Mouse (Mus musculus) c-Kit-positive CD71-positive TER-119-positive erythroid progenitor cells, embryonic 14.5 days (primary cell): ENCODE results near the gene Cbln3.
A peak's percentile ranks its signal among the peaks of the same experiment; 100 is the strongest.

Experiments
- DNase-seq: peaks from one replicate; pipeline ENCODE4 v3.0.0-alpha.2; 2013; ENCODE audit warnings: low spot score

The Cbln3 gene

DNA sequence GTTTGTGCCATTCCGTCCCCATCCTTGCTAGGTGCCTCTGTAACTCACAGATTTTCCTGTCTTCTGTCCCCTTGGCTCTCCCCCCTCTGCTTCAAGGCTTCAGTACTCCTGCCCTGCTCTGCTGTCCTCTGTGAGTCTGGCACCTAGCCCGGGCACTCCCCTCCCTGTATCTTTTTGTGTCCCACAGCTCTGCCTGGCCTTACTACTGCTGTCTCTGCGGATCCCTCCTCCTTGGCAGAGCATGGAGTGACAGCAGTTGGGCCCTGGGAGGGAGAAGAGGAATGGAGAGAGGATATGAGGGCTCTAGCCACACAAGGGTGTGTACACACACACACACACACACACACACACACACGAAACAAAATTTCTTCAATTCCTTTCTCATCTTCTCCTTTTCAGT is at the start of gene Cbln3:
TSS of gene Cbln3 (minus strand) at position 227 of the 400 bp plus-strand sequence.
- DNase-seq = no peak

DNA sequence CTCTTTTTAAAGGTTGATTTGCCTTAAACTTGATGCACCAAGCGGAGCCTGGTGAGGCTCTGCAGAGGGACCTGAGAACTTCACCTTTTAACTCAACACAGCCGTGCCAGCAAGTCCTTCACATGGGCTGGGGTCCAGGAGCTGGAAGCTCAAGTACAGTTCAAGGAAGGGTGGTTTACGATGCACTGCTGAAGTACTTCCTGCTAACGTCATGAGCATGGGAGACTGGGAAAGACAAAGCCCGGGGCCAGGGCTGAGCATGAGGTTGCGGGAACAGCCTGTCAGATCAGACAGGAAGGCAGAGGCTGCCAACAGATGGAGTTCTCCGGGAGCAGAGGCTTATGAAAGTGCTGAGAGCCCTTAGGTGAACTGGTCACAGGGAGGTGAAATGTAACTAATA is 49.4 kb upstream of the Cbln3 start:
- DNase-seq = no peak

DNA sequence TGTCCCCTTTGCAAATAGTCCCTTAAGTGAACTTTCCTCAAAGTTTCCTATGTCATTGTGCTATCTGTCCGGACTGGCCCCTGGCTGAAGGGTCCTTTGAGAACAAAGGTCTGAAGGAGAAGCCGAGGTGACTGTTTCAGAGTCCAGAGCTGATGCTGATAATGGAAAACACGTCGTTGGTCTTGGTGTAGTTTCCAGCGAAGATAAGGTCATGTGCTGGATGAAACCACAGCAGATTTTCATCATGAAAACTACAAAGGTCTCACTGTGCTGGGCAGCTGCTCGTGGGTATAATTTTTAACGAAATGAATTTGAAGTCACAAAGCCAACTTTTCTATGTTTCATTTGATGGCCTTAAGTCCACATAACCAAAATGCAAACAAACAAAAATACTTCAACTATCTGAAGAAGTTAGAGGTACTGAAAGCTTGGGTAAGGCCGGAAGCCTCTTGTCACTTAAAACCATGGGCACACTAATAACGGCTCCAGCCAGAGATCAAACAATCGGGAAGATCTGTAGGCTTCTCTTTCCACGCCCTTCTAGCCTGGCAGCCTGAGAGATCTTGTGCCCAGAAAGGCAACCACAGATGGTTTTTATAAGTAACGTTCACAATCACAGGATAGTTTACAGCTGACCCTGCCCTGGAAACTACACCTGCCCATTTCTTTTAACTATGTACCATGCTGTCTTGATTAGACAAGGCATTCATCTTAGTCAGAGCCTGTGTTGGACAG is 45.2 kb upstream of the Cbln3 start:
- no peak for DNase-seq

DNA sequence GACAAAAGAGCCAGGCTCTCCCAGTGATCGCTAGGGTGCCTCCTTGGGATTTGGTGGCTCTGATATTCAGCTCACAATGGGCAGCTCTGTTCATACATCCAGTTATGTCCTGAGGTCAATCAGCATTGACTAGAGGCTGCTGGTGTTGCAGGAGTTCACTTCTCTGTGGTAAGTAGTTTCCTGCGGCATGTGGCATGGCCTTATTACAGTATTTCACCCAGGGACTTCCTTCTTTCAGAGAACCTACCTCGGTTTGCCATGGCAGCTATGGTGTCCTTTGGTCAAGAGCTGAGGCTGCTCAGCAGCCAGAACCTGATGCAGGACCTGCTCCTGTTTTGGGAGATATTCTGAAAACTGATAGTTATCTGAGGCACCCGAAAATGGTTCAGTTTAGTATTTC is 42.7 kb upstream of the Cbln3 start:
- no peak for DNase-seq

DNA sequence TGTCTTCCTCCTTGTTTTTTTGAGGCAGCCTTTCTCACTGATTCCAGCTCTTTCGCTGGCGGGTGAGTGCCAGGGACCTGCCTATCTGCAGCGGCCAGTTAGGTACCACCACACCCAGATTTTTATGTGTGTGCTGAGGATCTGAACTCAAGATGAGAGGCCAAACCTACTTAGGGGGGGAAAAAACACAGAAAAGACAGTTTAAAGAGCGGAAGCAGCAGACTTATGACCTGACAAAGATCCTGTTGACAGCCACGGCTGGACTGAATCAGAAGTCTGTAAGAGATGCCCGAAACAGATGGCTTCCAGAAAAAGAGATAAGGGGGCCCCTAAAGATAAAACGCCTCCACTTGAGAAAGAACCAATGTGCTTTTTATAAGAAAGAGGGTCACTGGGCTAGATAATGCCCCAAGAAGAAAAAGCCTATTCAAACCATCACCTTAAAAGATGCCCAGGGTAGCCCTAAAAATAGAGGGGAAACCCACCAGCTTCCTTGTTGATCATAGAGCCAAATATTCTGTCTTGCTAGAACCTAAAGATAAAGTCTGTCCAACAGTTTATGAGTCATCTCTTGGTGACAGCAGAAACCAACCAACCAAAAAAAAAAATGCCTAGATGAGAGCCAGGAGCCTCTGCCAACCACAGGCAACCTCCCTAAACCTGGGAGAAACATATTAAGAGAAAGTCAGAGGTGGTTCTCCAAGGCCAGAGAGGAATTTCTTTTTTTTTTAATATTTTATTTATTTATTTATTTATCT is 38.5 kb upstream of the Cbln3 start:
- peak; percentile 67 for DNase-seq

DNA sequence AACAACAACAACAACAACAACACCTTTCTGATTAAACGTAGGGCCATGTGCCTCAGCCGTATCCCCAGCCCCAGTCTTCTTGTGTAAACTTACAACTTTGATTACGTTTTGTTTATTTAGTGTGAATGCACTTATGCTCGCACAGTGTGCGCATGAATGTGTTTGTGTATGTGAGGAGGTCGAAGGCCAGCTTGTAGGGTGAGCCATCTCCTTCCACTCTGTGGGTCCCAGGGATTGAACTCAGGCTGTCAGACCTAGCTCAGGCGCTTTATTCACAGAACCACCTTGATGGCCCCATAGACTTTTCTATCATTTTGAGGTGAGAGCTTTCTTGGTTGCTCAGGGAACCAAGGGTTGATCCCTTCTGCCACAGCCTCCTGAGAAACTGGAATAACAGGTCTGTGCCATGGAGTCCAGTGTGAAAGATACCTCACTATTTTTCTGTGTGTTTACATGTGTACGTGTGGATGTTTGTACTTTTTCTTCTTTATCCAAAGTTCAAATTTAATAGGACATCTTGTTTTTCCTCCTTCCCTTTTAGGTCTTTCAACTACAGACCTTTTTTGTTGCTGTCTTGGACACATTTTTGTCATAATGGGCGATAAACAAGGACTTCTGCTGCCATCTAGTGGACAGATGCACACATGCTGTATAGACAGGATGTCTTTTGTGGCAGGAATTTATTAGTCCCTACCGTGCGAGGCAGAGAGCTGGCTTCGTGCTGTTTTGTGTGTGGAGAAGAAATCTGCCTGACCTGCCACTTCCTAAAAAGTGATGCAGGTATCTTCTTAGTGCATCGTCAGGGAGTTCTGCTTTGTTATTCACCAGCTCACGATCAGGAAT is 34.3 kb upstream of the Cbln3 start:
- peak; percentile 83 for DNase-seq

DNA sequence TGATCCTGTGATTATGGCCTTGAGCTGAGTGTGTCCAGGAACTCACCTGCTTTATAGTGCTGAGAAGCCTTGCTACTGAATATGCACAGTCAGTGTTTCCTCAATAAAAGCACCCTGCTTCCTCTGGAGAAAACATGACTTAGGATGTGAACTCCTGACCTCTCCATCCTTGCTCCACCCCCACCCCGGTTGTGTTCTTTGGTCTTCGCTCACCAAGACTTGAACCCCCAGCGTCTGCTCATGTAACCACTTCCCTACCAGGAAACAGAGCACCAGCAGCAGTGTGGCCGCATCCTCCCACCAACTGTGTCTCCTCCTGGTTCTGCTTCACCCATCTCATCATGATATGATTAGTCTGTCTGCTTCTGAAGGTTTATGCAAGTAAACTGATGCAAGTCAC is 29.2 kb upstream of the Cbln3 start:
- DNase-seq = no peak

DNA sequence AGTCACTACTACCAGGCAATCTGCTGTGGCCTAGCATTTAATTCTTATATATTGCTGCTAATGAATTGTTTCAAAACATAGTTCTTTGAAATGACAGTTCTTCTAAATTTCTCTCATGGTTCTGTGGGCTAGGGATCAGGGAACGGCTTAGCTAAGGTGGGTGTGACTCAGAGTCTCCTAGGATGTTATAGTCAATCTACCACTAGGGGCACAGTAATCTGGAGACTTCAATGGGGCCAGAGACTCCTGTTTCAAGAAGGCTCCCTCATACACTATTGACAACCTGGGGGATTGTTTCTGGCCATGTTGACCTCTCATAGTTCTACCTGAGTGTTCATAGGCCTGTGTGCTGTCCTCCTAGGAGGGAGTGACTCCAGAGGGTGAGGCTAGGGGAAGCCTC is 21.3 kb upstream of the Cbln3 start:
- no peak for DNase-seq

DNA sequence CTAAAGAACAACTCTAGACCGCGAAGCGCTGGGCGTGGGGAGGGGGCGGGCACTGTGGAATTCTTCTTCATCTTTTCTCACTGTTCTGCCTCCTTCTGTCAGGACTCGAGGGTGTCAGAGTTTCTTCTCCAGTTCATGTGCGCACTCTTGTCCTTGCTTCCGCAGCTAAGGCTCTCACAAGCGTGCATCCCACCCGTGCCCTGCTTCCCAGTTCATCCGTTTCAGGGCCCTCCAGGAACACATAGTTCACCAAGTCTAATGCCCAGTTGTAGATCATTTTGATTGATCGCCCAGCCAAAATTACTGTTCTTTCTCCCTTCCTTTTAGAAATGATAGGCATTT is 16.2 kb upstream of the Cbln3 start:
- no peak for DNase-seq

DNA sequence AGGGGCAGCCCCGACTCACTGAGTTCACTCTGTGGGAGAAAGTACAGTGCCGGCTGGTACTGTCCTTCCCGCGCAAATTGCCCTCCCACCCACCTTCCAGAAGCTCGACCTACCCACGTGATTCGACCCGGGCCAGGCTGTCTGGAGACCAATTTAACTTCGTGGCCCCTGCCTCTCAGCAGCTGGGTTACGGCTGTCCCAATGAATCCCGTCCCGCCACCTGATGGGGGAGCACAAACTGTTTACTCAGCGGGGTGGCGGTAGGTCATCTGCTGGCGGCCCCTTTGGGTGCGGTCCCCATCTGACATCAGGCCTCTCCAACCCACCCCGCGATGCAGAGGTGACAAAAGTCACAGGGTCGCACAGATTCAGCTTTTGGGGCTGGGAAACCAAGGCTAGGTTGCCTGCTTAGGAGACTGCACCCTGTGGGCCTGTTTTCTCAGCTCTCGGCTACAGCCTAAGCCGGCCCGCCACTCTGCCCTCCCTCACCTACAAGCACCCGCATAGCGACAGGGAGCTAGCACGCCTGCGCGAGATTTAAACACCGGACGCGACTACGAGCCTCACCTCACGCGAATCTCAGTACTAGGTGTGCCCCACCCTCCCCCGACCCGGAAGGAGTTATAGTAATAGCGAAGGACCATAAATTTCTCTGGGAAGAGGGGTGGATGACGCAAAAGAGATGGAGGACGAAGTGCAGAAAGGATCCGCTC is 15.7 kb upstream of the Cbln3 start, which contains the start of gene Sdr39u1:
TSS of gene Sdr39u1 (minus strand) at position 593 of the 713 bp plus-strand sequence.
- peak; percentile 60 for DNase-seq

DNA sequence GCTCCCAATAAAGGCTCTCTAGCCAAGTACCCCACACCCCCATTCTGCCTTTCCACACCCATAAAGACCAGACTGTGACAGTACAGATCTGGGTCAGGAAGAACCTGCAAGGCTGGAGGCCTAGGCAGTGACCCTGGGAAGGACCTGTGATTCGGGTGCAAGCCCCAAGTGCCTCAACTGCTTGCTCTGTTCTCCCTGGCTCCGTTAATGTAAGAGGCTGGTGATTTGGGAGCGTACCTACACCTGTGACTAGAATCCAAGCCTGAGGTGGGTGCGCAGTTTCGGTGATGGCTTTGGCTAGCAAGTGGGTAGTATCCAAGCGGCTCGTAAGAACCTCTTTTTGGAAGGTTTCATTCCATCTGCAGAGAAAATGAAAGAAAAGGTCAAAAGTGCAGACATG is 14.8 kb upstream of the Cbln3 start:
- no peak for DNase-seq

DNA sequence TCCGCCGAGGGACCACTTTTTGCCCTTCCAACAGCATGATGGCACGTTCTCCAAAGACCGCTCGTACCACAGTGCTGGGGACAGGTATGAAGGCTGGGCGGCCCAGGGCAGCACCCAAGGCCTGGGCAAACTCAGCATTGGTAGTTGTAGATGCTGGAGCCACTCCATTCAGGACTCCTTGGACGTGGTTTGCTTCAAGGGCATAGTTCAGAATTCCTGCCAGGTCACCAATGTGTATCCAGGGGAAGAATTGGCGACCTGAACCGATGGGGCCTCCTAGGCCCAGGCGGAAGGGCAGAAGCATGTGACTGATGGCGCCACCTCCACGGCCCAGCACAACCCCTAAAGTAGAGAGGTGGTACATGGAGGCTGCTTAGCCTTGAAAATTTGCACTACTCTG is 13.5 kb upstream of the Cbln3 start:
- no peak for DNase-seq

DNA sequence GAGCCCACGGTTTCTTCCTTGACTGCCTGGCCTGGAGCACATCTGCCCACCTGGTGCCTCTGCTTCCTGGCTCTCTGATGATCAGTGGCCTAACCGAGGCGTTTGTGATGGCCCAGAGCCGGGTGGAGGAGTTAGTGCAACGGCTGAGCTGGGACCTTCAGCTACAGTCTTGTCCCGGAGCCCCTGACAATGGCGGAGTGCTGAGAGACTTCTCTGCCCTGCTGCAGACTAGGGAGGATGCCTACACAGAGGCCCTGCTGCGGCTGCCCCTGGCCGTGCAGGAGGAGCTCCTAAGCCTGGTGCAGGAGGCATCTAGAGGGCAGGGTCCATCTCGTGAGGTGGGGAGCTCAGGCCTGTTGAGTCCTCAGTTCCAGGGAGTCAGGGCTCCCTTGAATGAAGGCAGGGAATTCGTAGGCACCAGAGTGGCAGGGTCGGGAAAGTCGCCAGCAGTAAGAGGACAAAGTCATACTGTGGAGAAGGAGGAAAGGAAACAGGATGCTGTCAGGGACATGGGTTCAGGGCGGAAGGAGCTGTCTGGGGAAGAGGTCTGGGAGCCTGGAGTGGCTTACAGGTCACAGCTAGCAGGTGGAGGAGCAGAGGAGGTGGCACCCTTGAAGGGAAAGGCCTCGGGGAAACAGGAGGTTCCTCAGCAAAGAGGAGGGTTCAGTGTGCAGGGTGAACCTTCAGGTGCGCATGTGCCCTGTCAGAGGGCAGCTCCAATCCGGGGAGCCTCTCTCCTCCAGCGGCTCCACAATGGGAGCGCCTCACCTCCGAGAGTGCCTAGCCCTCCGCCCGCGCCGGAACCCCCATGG is 2.6 kb upstream of the Cbln3 start:
- DNase-seq = no peak

DNA sequence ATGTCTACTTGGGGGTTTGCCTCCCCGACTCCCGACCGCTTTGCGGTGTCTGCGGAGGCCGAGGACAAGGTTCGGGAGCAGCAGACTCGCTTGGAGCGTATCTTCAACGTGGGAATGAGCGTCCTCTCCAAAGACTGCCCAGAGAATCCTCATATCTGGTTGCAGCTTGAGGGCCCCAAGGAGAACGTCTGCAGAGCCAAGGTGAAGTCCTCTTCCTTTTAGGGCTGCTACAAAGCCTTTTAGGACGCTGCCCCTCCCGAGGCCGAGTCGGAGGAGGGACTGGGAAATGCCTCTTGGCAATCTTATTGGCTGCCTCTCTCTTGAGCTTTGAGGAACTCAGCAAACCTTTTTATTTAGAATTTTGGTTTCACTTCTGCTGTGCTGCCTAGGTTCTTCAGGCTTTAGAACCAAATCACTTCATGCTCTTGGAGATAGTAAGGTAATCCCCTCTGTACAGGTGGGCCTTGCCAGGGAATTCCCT is 1.6 kb upstream of the Cbln3 start:
- DNase-seq = peak; percentile 32

DNA sequence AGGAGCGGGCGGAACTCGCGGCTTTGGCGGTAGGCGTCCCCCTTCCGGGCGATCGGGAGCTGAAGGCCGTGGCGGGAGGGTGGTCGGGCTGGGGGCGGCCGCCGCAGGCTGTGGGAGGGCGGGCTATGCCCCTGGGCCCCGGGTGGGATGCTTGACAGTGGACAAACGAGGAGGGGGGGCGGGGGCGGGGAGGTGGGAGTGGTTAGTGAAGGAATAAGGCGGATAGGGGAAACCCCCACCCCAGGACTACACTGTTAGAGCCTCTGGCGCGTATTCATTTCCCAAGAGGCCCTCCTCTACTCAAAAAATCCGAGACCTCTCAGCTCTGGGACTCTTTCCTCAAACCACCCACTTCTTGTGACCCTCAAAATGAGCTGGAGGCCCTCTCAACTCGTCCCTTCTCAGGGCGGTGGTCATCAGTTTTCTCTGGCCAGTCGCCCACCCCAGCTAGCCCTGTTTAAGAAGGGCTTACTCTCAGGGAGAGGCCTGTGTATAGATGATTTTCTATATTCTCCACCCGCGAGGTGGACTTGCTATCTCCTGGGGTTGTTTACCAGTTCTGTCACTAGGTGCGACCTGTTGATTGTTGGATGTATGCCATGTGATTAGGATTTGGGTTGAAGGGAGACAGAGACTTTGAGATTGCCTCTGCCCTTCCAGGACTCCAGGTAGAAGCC is 1.1 kb upstream of the Cbln3 start:
- no peak for DNase-seq

DNA sequence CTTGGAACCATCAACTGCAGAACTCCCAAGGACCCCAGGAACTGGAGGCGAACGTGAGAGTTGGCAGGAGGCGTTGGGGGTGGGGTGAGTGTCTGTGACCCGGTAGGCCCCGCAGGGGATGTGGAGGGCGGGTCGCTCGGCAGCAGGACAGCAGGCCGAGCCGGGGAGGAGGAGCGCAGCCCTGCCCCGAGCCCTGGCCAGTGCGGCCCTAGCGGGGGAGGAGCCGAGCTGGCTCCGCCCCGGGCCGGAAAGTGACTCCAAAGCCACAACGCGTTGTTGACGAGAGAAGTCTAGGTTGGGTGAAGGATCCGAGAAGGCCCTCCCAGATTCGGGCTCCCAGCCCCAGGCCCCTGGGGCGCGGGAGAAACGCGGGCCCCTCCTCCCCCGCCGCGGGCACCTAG is 521 bp upstream of the Cbln3 start, which contains the start of gene Khnyn:
TSS of gene Khnyn (plus strand) at position 235 of the 401 bp plus-strand sequence.
- peak; percentile 75 for DNase-seq

DNA sequence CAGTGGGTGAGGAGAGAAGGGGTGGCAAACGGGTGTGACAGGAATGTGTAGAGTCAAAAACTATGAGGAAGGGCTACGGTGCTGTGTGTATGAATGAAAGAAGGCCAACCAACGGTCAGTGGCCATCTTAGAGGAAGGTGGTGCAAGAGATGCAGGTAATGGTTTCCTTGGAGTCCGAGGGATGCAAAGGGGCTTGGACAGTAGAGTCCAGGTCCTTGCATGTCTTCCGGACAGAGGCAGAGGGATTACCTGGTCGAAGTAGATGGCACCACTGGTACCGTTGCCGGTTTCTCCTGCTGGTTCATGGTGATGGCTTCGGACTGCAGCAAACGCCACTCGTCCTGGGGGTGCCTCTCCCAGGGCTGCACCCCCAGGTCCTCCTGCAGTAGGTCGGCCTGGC is 529 bp downstream of the Cbln3 start:
- DNase-seq = no peak

DNA sequence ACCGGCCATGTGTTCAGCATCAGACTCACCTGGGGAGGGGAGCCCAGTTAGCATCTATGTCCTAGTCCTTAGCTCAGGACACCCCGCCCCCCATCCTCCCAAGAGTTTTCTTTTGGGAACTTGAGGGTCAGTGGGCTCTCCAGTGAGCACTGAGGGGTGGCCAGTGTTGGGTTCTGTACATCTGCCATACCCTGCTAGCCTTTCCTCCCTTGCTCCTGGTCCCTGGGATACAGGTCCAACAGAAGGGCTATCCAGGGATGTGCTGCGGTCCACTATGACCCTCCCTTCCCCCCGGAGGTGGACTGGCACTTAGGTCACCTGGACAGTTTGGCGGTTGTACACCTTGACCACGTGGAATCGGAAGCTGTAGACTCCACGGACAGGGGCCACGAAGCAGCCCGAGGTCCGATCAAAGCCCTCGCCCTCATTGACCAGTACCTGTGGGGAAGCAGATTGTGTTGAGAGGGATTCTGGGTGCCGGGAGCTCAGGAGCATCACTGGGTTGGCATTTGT is 987 bp downstream of the Cbln3 start:
- DNase-seq = no peak

DNA sequence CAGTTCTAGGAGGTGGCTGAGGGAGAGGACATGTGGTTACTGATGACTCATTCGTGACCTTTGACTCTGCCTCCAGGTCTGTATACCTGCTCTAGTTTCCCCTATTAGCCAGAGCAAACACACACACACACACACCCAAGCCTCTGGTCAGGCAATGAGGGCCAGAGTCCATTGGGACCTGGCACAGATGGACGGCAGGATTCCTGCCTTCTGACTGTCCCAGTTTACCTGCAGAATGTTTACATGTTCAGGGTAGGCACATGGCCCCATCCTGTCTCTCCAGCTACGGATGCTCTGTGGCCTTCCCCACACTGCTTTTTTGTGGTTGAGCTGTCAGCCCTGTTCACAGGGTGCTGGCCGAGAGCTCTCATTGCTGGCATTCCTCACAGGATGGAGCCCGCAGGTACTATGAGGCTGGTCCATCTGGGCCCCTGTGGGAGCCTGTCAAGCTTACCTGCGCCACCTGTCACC is 2.0 kb downstream of the Cbln3 start:
- no peak for DNase-seq

DNA sequence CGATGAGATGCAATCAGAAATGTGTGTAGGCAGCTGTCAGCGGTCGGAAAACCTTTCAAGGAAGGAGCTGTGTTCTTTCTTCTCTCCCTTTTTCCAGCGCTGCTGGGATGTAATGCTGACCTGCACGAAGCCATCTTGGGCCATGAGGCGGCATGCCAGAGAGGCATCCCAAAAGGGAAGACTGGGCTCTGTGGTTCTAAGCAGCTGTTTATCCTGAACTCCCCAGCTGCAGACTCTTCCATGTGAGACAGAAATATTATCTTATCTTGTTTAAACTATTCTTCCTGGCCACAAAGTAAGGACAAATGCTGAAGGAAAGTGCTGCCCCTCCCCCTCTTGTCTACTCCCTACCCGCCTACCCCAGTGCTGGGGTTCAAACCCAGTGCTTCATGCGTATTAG is 3.2 kb downstream of the Cbln3 start:
- no peak for DNase-seq
